ENCODE assay signal across 11 mouse cellular contexts in genomic region chr9:53665428-53665827, GRCm38 (mm10). TPM values are rescaled to one million over a fixed set of nuclear protein-coding genes. Genes with fewer than 3 reads are reported as not detected.
DNase-seq lines count a peak whose midpoint lies in the region; ATAC-seq and TF ChIP-seq lines count a peak whose summit lies in the region.
"Had no signal": no experiment of that assay in that cellular context is flagged by ENCODE, and none has a peak within 500 bp of the region (broad histone marks: within the 10 kb centered on the region; RNA-seq: fewer than 3 reads in every experiment).

No protein-coding gene starts in this region.

- DNase-seq in heart, postnatal 4 days = no peak
- no peak for DNase-seq in liver, postnatal 0 days
- DNase-seq in urinary bladder, postnatal 25 days (ENCODE audit: low spot score) = no peak
- DNase-seq in testis, postnatal 14 days (ENCODE audit: low spot score) = no peak
- no peak for DNase-seq in embryo, embryonic 10.5 days (ENCODE audit: low spot score)
- DNase-seq: heart, postnatal 14 days had no signal

- no peaks in the 10 kb centered on the region for H3K27me3 ChIP-seq in heart, embryonic 14.5 days (ENCODE audit: control insufficient read depth, insufficient read depth, low read length)
- H3K27me3 ChIP-seq in hindbrain, embryonic 12.5 days = no peaks in the 10 kb centered on the region
- no peaks in the 10 kb centered on the region for H3K27me3 ChIP-seq in liver, postnatal 0 days (ENCODE audit: insufficient read depth, low read length)

- no peak overlapping the region for H3K27ac ChIP-seq in heart, embryonic 14.5 days (replicated peaks in 1 of 2; ENCODE audit: control insufficient read depth in 1 of 2, insufficient read depth in 1 of 2, low read depth in 2 of 2, low read length in 2 of 2)
- H3K27ac ChIP-seq in brown adipose tissue, adult 24 weeks (replicated peaks; ENCODE audit: low read depth, low read length) = no peak overlapping the region
- no peak overlapping the region for H3K27ac ChIP-seq in hindbrain, embryonic 12.5 days
- H3K27ac ChIP-seq in liver, postnatal 0 days (ENCODE audit: low read depth) = no peak overlapping the region

- ATAC-seq in heart, embryonic 14.5 days (ENCODE audit: insufficient number of reproducible peaks, insufficient read depth, low FRiP score, low read depth) = no peak
- ATAC-seq in hindbrain, embryonic 12.5 days (ENCODE audit: low FRiP score) = no peak
- ATAC-seq in liver, postnatal 0 days = no peak

- no peaks in the 10 kb centered on the region for H3K9me3 ChIP-seq in heart, embryonic 14.5 days (ENCODE audit: control insufficient read depth, low read length)
- H3K9me3 ChIP-seq in hindbrain, embryonic 12.5 days (replicated peaks) = no peaks in the 10 kb centered on the region
- H3K9me3 ChIP-seq in liver, postnatal 0 days (ENCODE audit: low read length) = no peaks in the 10 kb centered on the region

- TF ChIP-seq EP300 in liver, postnatal 0 days (IDR thresholded peaks at IDR 0.05; ENCODE audit: low read depth) = no peak

- H3K4me3 ChIP-seq in heart, embryonic 14.5 days (ENCODE audit: control insufficient read depth in 1 of 2, insufficient read depth in 1 of 2, low read depth in 1 of 2, low read length in 2 of 2) = no peak overlapping the region
- peak overlapping the region; percentile 14; the same call in 1 of the 2 replicates for H3K4me3 ChIP-seq in brown adipose tissue, adult 24 weeks (ENCODE audit: insufficient read depth, low read depth, low read length)
- peak overlapping the region; percentile 8; the same call in 1 of the 2 replicates for H3K4me3 ChIP-seq in hindbrain, embryonic 12.5 days
- no peak overlapping the region for H3K4me3 ChIP-seq in liver, postnatal 0 days (ENCODE audit: low read depth, low read length)

- peaks cover 0 to 15% of the 10 kb centered on the region in 2 experiments for H3K4me1 ChIP-seq in heart, embryonic 14.5 days (ENCODE audit: control insufficient read depth in 2 of 2, insufficient read depth in 2 of 2, low read length in 2 of 2)
- H3K4me1 ChIP-seq in brown adipose tissue, adult 24 weeks (ENCODE audit: control insufficient read depth, insufficient read depth, insufficient read length, low read length) = peaks cover 5% of the 10 kb centered on the region; the same call in 1 of the 2 replicates
- H3K4me1 ChIP-seq in hindbrain, embryonic 12.5 days = peaks cover 20% of the 10 kb centered on the region
- H3K4me1 ChIP-seq in liver, postnatal 0 days (ENCODE audit: insufficient read depth) = peaks cover 23% of the 10 kb centered on the region

- H3K4me2 ChIP-seq in heart, embryonic 14.5 days (ENCODE audit: low read length) = peak overlapping the region; percentile 91; the same call in 1 of the 2 replicates
- H3K4me2 ChIP-seq in hindbrain, embryonic 12.5 days (replicated peaks) = peak overlapping the region; percentile 67
- peak overlapping the region; percentile 91; the same call in 1 of the 2 replicates for H3K4me2 ChIP-seq in liver, postnatal 0 days (ENCODE audit: low read depth, low read length)

- H3K9ac ChIP-seq in heart, embryonic 14.5 days (ENCODE audit: low read length) = no peak overlapping the region
- no peak overlapping the region for H3K9ac ChIP-seq in hindbrain, embryonic 12.5 days
- H3K9ac ChIP-seq in liver, postnatal 0 days (replicated peaks) = no peak overlapping the region; the same call in 1 of the 2 replicates

- no peaks in the 10 kb centered on the region for H3K36me3 ChIP-seq in heart, embryonic 14.5 days (ENCODE audit: control insufficient read depth, insufficient read depth, low read length)
- H3K36me3 ChIP-seq in hindbrain, embryonic 12.5 days = peaks cover 3% of the 10 kb centered on the region; the same call in 1 of the 2 replicates
- H3K36me3 ChIP-seq in liver, postnatal 0 days (replicated peaks; ENCODE audit: insufficient read depth, low read length) = no peaks in the 10 kb centered on the region

- TF ChIP-seq CTCF in liver, postnatal 0 days (IDR thresholded peaks at IDR 0.05; ENCODE audit: low read depth) = no peak

RNA-seq across cellular contexts. Expression of gene Cul5, which starts 4.4 kb away (rescaled TPM):
- 35.8 and 43.3 TPM in 2 replicates for polyA plus RNA-seq in heart, embryonic 14.5 days (2014; fragmentation: Nextera tagmentation; extraction: Ambion mirVana)
- 10 to 100 TPM; 41.7 to 42.6 TPM for total RNA-seq in heart, postnatal 4 days (2021)
- polyA plus RNA-seq in brown adipose tissue, adult 24 weeks (2012; ENCODE audit: insufficient read depth, insufficient read length, missing spikeins) = 15.1 and 20.1 TPM in 2 replicates
- 49.1 and 49.8 TPM in 2 replicates for polyA plus RNA-seq in hindbrain, embryonic 12.5 days (2016; fragmentation: Nextera tagmentation; extraction: Ambion mirVana)
- 10.4 and 11.8 TPM in 2 replicates for polyA plus RNA-seq in liver, postnatal 0 days (2015; fragmentation: Nextera tagmentation; extraction: Ambion mirVana)

RNA-seq across cellular contexts. Expression of gene Rab39, which starts 40.6 kb away (rescaled TPM):
- polyA plus RNA-seq in heart, embryonic 14.5 days (2014; fragmentation: Nextera tagmentation; extraction: Ambion mirVana) = 0.12 and 0.15 TPM in 2 replicates
- total RNA-seq in heart, postnatal 4 days (2021) = under 1 TPM in 1 of 2 experiments, not detected in 1; 0.12 TPM
- polyA plus RNA-seq in brown adipose tissue, adult 24 weeks (2012; ENCODE audit: insufficient read depth, insufficient read length, missing spikeins) = not detected in 2 replicates
- polyA plus RNA-seq in hindbrain, embryonic 12.5 days (2016; fragmentation: Nextera tagmentation; extraction: Ambion mirVana) = 3.1 and 3.2 TPM in 2 replicates
- polyA plus RNA-seq in liver, postnatal 0 days (2015; fragmentation: Nextera tagmentation; extraction: Ambion mirVana) = 0.90 and 1.1 TPM in 2 replicates
- polyA plus RNA-seq: C2C12; erythroblast, embryonic 14.5 days had no signal

RNA-seq across cellular contexts. Expression of gene Acat1, which starts 55.2 kb away (rescaled TPM):
- polyA plus RNA-seq in heart, embryonic 14.5 days (2014; fragmentation: Nextera tagmentation; extraction: Ambion mirVana) = 225 and 227 TPM in 2 replicates
- total RNA-seq in heart, postnatal 4 days (2021) = 100 to 1,000 TPM; 259 to 279 TPM
- polyA plus RNA-seq in brown adipose tissue, adult 24 weeks (2012; ENCODE audit: insufficient read depth, insufficient read length, missing spikeins) = 808 and 1,072 TPM in 2 replicates
- 82.6 and 103 TPM in 2 replicates for polyA plus RNA-seq in hindbrain, embryonic 12.5 days (2016; fragmentation: Nextera tagmentation; extraction: Ambion mirVana)
- polyA plus RNA-seq in liver, postnatal 0 days (2015; fragmentation: Nextera tagmentation; extraction: Ambion mirVana) = 332 and 340 TPM in 2 replicates

Comparison
In these comparisons a context has a peak if more than half of its experiments do, and no peak if none do; other contexts are left out.
1. H3K4me3 ChIP-seq: peak in brown adipose tissue, adult 24 weeks (single experiment) and hindbrain, embryonic 12.5 days (single experiment); none in heart, embryonic 14.5 days (0 of 2) and liver, postnatal 0 days (single experiment).
2. Peak in every context shown above with its lines, with median percentiles within 50 percentile points of each other: H3K4me2 ChIP-seq.